Mouse (Mus musculus): ENCODE measurements around the gene Specc1. TPM values are rescaled to one million over a fixed set of nuclear protein-coding genes. Genes with fewer than 3 reads are reported as not detected.

Specc1 gene
- polyA plus RNA-seq, 1 experiment = 27.7 TPM

GRCm38 (mm10) chr11:62223416-62223815, 266.9 kb downstream of the Specc1 start:
- peak overlapping the region; percentile 7 for H3K4me2 ChIP-seq (ENCODE audit: low read depth)
- no peak overlapping the region for H3K4me3 ChIP-seq
- no peaks in the 10 kb centered on the region for H3K27me3 ChIP-seq (ENCODE audit: control insufficient read depth, insufficient read depth, insufficient read length)
- H3ac ChIP-seq (ENCODE audit: control insufficient read depth, insufficient read length) = no peak overlapping the region
- no peak for TF ChIP-seq POLR2A (IDR thresholded peaks at IDR 0.05; ENCODE audit: insufficient read length, low read depth)
- TF ChIP-seq USF1 (IDR thresholded peaks at IDR 0.05; ENCODE audit: low read depth) = no peak
- TF ChIP-seq REST (IDR thresholded peaks at IDR 0.05; ENCODE audit: insufficient read depth, insufficient read length) = no peak
- TF ChIP-seq POLR2AphosphoS2 (IDR thresholded peaks at IDR 0.05; ENCODE audit: insufficient read length, low read depth) = no peak
- TF ChIP-seq MAX (IDR thresholded peaks at IDR 0.05; ENCODE audit: low read depth) = no peak
- no peak for TF ChIP-seq SRF (IDR thresholded peaks at IDR 0.05; ENCODE audit: control insufficient read depth, insufficient read length, low read depth)
- no peak for TF ChIP-seq CEBPB (IDR thresholded peaks at IDR 0.05; ENCODE audit: insufficient read depth, poor library complexity, severe bottlenecking)
- TF ChIP-seq MYOG (IDR thresholded peaks at IDR 0.05; ENCODE audit: control insufficient read depth in 1 of 3, insufficient read depth in 1 of 3, insufficient read length in 2 of 3, low read depth in 2 of 3) = no peak
- TF ChIP-seq MYOD1 (IDR thresholded peaks at IDR 0.05; ENCODE audit: control insufficient read depth in 1 of 3, insufficient read length in 2 of 3, low read depth in 2 of 3) = no peak
- TF ChIP-seq TCF12 (IDR thresholded peaks at IDR 0.05; ENCODE audit: insufficient read depth, poor library complexity, severe bottlenecking) = no peak
- TF ChIP-seq E2F4 (IDR thresholded peaks at IDR 0.05; ENCODE audit: insufficient read depth) = no peak
- TF ChIP-seq TCF3 (IDR thresholded peaks at IDR 0.05; ENCODE audit: insufficient read length, low read depth) = no peak
- H3K36me3 ChIP-seq (ENCODE audit: control insufficient read depth, insufficient read depth) = no peaks in the 10 kb centered on the region
- no peaks in the 10 kb centered on the region for H3K79me2 ChIP-seq (ENCODE audit: control insufficient read depth, insufficient read depth)

GRCm38 (mm10) chr11:62223962-62224361, 267.4 kb downstream of the Specc1 start:
- H3K4me3 ChIP-seq = no peak overlapping the region
- no peak for TF ChIP-seq REST (IDR thresholded peaks at IDR 0.05; ENCODE audit: insufficient read depth, insufficient read length)
- no peak for TF ChIP-seq MYOG (IDR thresholded peaks at IDR 0.05; ENCODE audit: control insufficient read depth in 1 of 3, insufficient read depth in 1 of 3, insufficient read length in 2 of 3, low read depth in 2 of 3)
- TF ChIP-seq POLR2A (IDR thresholded peaks at IDR 0.05; ENCODE audit: insufficient read length, low read depth) = no peak
- no peak for TF ChIP-seq POLR2AphosphoS2 (IDR thresholded peaks at IDR 0.05; ENCODE audit: insufficient read length, low read depth)
- TF ChIP-seq MAX (IDR thresholded peaks at IDR 0.05; ENCODE audit: low read depth) = peak; percentile 29
- TF ChIP-seq SRF (IDR thresholded peaks at IDR 0.05; ENCODE audit: control insufficient read depth, insufficient read length, low read depth) = no peak
- H3ac ChIP-seq (ENCODE audit: control insufficient read depth, insufficient read length) = no peak overlapping the region
- H3K27me3 ChIP-seq (ENCODE audit: control insufficient read depth, insufficient read depth, insufficient read length) = no peaks in the 10 kb centered on the region
- H3K79me2 ChIP-seq (ENCODE audit: control insufficient read depth, insufficient read depth) = no peaks in the 10 kb centered on the region
- no peaks in the 10 kb centered on the region for H3K36me3 ChIP-seq (ENCODE audit: control insufficient read depth, insufficient read depth)
- peak overlapping the region; percentile 15 for H3K4me2 ChIP-seq (ENCODE audit: low read depth)

- TF ChIP-seq POLR2AphosphoS2 (IDR thresholded peaks at IDR 0.05; ENCODE audit: insufficient read length, low read depth) (peak; percentile 55), CEBPB (IDR thresholded peaks at IDR 0.05; ENCODE audit: insufficient read depth, poor library complexity, severe bottlenecking) (no peak), USF1 (IDR thresholded peaks at IDR 0.05; ENCODE audit: low read depth) (peak; percentile 52)
- no peaks in the 10 kb centered on the region for H3K79me2 ChIP-seq (ENCODE audit: control insufficient read depth, insufficient read depth)
These were observed 268.2 kb downstream of the Specc1 start for GRCm38 (mm10) chr11:62224797-62225196.

GRCm38 (mm10) chr11:62240631-62241261, 284.2 kb downstream of the Specc1 start:
- TF ChIP-seq USF1 (IDR thresholded peaks at IDR 0.05; ENCODE audit: low read depth) (no peak), POLR2A (IDR thresholded peaks at IDR 0.05; ENCODE audit: insufficient read length, low read depth) (no peak), TCF3 (IDR thresholded peaks at IDR 0.05; ENCODE audit: insufficient read length, low read depth) (no peak), POLR2AphosphoS2 (IDR thresholded peaks at IDR 0.05; ENCODE audit: insufficient read length, low read depth) (no peak), CEBPB (IDR thresholded peaks at IDR 0.05; ENCODE audit: insufficient read depth, poor library complexity, severe bottlenecking) (no peak), MYOD1 (IDR thresholded peaks at IDR 0.05; ENCODE audit: control insufficient read depth in 1 of 3, insufficient read length in 2 of 3, low read depth in 2 of 3) (no peak), E2F4 (IDR thresholded peaks at IDR 0.05; ENCODE audit: insufficient read depth) (no peak), SRF (IDR thresholded peaks at IDR 0.05; ENCODE audit: control insufficient read depth, insufficient read length, low read depth) (no peak), REST (IDR thresholded peaks at IDR 0.05; ENCODE audit: insufficient read depth, insufficient read length) (no peak), TCF12 (IDR thresholded peaks at IDR 0.05; ENCODE audit: insufficient read depth, poor library complexity, severe bottlenecking) (no peak), MYOG (IDR thresholded peaks at IDR 0.05; ENCODE audit: control insufficient read depth in 1 of 3, insufficient read depth in 1 of 3, insufficient read length in 2 of 3, low read depth in 2 of 3) (no peak)
- Histone ChIP-seq H3ac (ENCODE audit: control insufficient read depth, insufficient read length) (no peak overlapping the region), H3K4me3 (no peak overlapping the region), H3K36me3 (ENCODE audit: control insufficient read depth, insufficient read depth) (no peaks in the 10 kb centered on the region), H3K4me2 (ENCODE audit: low read depth) (no peak overlapping the region), H3K79me2 (ENCODE audit: control insufficient read depth, insufficient read depth) (no peaks in the 10 kb centered on the region), H3K27me3 (ENCODE audit: control insufficient read depth, insufficient read depth, insufficient read length) (no peaks in the 10 kb centered on the region)

More at GRCm38 (mm10) chr11:62224797-62225196, 268.2 kb downstream of the Specc1 start:
- H3K36me3 ChIP-seq (ENCODE audit: control insufficient read depth, insufficient read depth) = no peaks in the 10 kb centered on the region
- no peak overlapping the region for H3K4me3 ChIP-seq
- no peaks in the 10 kb centered on the region for H3K27me3 ChIP-seq (ENCODE audit: control insufficient read depth, insufficient read depth, insufficient read length)
- H3ac ChIP-seq (ENCODE audit: control insufficient read depth, insufficient read length) = no peak overlapping the region
- peak overlapping the region; percentile 20 for H3K4me2 ChIP-seq (ENCODE audit: low read depth)

- peak overlapping the region; percentile 46 for H3K4me2 ChIP-seq (ENCODE audit: low read depth)
- no peak overlapping the region for H3ac ChIP-seq (ENCODE audit: control insufficient read depth, insufficient read length)
- H3K79me2 ChIP-seq (ENCODE audit: control insufficient read depth, insufficient read depth) = no peaks in the 10 kb centered on the region
- no peaks in the 10 kb centered on the region for H3K36me3 ChIP-seq (ENCODE audit: control insufficient read depth, insufficient read depth)
- no peak overlapping the region for H3K4me3 ChIP-seq
- TF ChIP-seq MYOG (IDR thresholded peaks at IDR 0.05; ENCODE audit: control insufficient read depth in 1 of 3, insufficient read depth in 1 of 3, insufficient read length in 2 of 3, low read depth in 2 of 3) (no peak), POLR2A (IDR thresholded peaks at IDR 0.05; ENCODE audit: insufficient read length, low read depth) (peak; percentile 24)
- no peaks in the 10 kb centered on the region for H3K27me3 ChIP-seq (ENCODE audit: control insufficient read depth, insufficient read depth, insufficient read length)
These were observed 287.3 kb downstream of the Specc1 start for GRCm38 (mm10) chr11:62243871-62244270.

All from myocyte (in vitro differentiated cells).